Mouse (Mus musculus): ENCODE measurements around the gene Atp5e. TPM values are rescaled to one million over a fixed set of nuclear protein-coding genes. Genes with fewer than 3 reads are reported as not detected.

The Atp5e gene
- polyA plus RNA-seq, 1 experiment from 2014 or later: 838 TPM

GRCm38 (mm10) chr2:174436076-174436701 is 27.7 kb downstream of the Atp5e start:
- Histone ChIP-seq H3K36me3 (ENCODE audit: insufficient read depth) (peaks cover 21% of the 10 kb centered on the region; the same call in 1 of the 2 replicates), H3K27me3 (ENCODE audit: insufficient read depth, low read length) (no peaks in the 10 kb centered on the region), H3K27ac (ENCODE audit: low read depth) (no peak overlapping the region), H3K4me2 (no peak overlapping the region), H3K9ac (no peak overlapping the region), H3K9me3 (ENCODE audit: low read depth, low read length) (no peaks in the 10 kb centered on the region), H3K4me3 (ENCODE audit: low read depth, low read length) (no peak overlapping the region), H3K4me1 (ENCODE audit: insufficient read depth) (peaks cover 16% of the 10 kb centered on the region)
- DNase-seq (no peak), ATAC-seq (ENCODE audit: insufficient read depth) (no peak)
- TF ChIP-seq CTCF (IDR thresholded peaks at IDR 0.05; ENCODE audit: low read depth): no peak
- 85% methylated on average over 26 of the region's 26 CpGs for WGBS

- DNase-seq: no peak
- H3K36me3 ChIP-seq (ENCODE audit: insufficient read depth): peaks cover 28% of the 10 kb centered on the region; the same call in 1 of the 2 replicates
- no peaks in the 10 kb centered on the region for H3K27me3 ChIP-seq (ENCODE audit: insufficient read depth, low read length)
- H3K27ac ChIP-seq (ENCODE audit: low read depth): no peak overlapping the region
- no peak for ATAC-seq (ENCODE audit: insufficient read depth)
- WGBS: 95% methylated on average over 9 of the region's 9 CpGs
- H3K4me2 ChIP-seq: no peak overlapping the region
- TF ChIP-seq CTCF (IDR thresholded peaks at IDR 0.05; ENCODE audit: low read depth): no peak
- no peak overlapping the region for H3K9ac ChIP-seq
- peaks cover 16% of the 10 kb centered on the region for H3K4me1 ChIP-seq (ENCODE audit: insufficient read depth)
- no peaks in the 10 kb centered on the region for H3K9me3 ChIP-seq (ENCODE audit: low read depth, low read length)
- H3K4me3 ChIP-seq (ENCODE audit: low read depth, low read length): no peak overlapping the region
Observed at GRCm38 (mm10) chr2:174434943-174435342, 29.0 kb downstream of the Atp5e start.

- DNase-seq: no peak
- peaks cover 76% of the 10 kb centered on the region for H3K36me3 ChIP-seq (ENCODE audit: insufficient read depth)
- 86% methylated on average over 10 of the region's 10 CpGs for WGBS
Observed at GRCm38 (mm10) chr2:174428996-174429591, 34.8 kb downstream of the Atp5e start.

DNA sequence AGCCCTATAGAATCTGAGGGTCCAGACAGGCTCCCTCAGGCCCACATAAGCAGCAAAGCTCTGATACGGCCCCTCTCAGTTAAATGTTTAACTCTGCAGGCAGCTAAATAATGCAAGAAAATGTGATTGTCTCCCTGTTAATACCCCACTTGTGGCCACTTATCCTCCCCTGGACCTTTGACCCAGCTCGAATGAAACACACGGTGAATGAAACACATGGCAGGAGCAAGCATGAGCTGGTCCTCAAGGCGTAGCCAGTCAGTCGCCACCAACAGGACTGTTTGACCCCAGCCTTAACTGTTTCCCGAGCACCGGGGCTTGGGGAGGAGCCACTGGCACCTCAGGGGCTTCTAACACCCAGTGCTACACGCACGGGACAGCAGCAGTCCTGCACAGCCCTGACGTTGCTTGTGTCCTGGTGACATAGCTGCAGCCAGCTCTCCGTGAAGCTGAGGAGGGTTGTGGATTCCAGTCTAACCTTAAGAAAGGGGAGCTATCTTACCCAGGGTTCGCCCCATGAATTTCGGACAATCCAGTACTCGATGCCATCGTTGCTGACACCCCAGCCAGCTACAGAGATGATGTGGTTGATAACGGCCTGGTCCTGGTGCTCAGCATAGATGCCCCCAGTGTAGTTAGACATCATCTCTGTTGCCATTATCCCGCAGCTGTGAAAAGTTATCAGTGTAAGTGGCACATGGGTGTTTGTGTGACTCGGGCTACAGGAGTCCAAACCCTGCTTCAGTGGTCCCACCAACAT is 35.6 kb downstream of the Atp5e start:
- WGBS: 74% methylated on average over 18 of the region's 18 CpGs
- Histone ChIP-seq H3K27ac (ENCODE audit: low read depth) (no peak overlapping the region), H3K9ac (no peak overlapping the region), H3K4me3 (ENCODE audit: low read depth, low read length) (no peak overlapping the region), H3K36me3 (ENCODE audit: insufficient read depth) (peaks cover 79% of the 10 kb centered on the region), H3K4me1 (ENCODE audit: insufficient read depth) (no peaks in the 10 kb centered on the region), H3K9me3 (ENCODE audit: low read depth, low read length) (no peaks in the 10 kb centered on the region), H3K4me2 (no peak overlapping the region), H3K27me3 (ENCODE audit: insufficient read depth, low read length) (no peaks in the 10 kb centered on the region)
- no peak for TF ChIP-seq CTCF (IDR thresholded peaks at IDR 0.05; ENCODE audit: low read depth)
- no peak for DNase-seq
- no peak for ATAC-seq (ENCODE audit: insufficient read depth)

More at GRCm38 (mm10) chr2:174428996-174429591, 34.8 kb downstream of the Atp5e start:
- no peaks in the 10 kb centered on the region for H3K9me3 ChIP-seq (ENCODE audit: low read depth, low read length)
- no peak overlapping the region for H3K9ac ChIP-seq
- H3K27ac ChIP-seq (ENCODE audit: low read depth): no peak overlapping the region
- H3K4me1 ChIP-seq (ENCODE audit: insufficient read depth): no peaks in the 10 kb centered on the region
- H3K4me3 ChIP-seq (ENCODE audit: low read depth, low read length): no peak overlapping the region
- H3K27me3 ChIP-seq (ENCODE audit: insufficient read depth, low read length): no peaks in the 10 kb centered on the region
- no peak for TF ChIP-seq CTCF (IDR thresholded peaks at IDR 0.05; ENCODE audit: low read depth)
- no peak overlapping the region for H3K4me2 ChIP-seq
- ATAC-seq (ENCODE audit: insufficient read depth): no peak

- DNase-seq: no peak
Observed at GRCm38 (mm10) chr2:174426856-174427255, 37.0 kb downstream of the Atp5e start.

DNA sequence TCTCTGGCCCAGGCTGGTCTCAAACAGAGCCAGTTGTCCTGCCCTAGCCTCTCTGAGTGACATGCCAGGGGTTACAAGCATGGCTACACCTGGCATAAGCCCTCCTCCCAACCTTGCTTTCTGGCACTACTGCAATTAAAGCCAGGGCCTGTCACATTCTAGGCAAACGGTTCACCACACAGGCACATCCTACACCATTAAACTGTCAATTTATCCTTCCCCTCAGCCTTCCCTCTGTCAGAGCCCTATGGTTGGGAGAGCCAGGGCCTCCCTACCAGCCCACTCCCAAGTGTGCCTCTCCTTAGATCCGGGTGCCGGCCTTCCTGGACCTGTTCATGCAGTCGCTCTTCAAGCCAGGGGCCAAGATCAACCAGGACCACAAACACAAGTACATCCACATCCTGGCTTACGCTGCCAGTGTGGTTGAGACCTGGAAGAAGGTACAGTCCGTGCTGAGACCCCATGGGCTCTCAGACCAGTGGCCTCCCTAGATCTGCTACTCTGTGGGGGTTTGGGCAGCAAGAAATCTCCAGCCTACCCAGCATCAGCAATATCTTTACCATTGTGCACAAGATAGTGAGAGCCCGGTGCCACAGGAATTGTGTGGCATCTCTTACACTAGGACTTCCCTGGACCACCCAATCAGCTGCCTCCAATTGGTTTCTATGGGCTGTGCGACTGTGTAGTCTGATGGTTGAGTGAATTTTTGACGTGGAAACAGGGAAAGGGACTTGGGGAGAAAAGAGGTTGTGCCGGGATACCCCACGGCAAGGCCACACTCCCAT is 39.4 kb downstream of the Atp5e start:
- Histone ChIP-seq H3K4me2 (no peak overlapping the region), H3K4me1 (ENCODE audit: insufficient read depth) (no peaks in the 10 kb centered on the region), H3K4me3 (ENCODE audit: low read depth, low read length) (no peak overlapping the region), H3K9ac (no peak overlapping the region), H3K36me3 (ENCODE audit: insufficient read depth) (peaks cover 97% of the 10 kb centered on the region), H3K27ac (ENCODE audit: low read depth) (no peak overlapping the region), H3K27me3 (ENCODE audit: insufficient read depth, low read length) (no peaks in the 10 kb centered on the region), H3K9me3 (ENCODE audit: low read depth, low read length) (no peaks in the 10 kb centered on the region)
- TF ChIP-seq CTCF (IDR thresholded peaks at IDR 0.05; ENCODE audit: low read depth): no peak
- DNase-seq (no peak), ATAC-seq (ENCODE audit: insufficient read depth) (no peak)
- WGBS: 87% methylated on average over 11 of the region's 11 CpGs

More at GRCm38 (mm10) chr2:174426856-174427255, 37.0 kb downstream of the Atp5e start:
- ATAC-seq (ENCODE audit: insufficient read depth): no peak
- H3K4me3 ChIP-seq (ENCODE audit: low read depth, low read length): no peak overlapping the region
- H3K36me3 ChIP-seq (ENCODE audit: insufficient read depth): peaks cover 85% of the 10 kb centered on the region
- no peak overlapping the region for H3K27ac ChIP-seq (ENCODE audit: low read depth)
- H3K9me3 ChIP-seq (ENCODE audit: low read depth, low read length): no peaks in the 10 kb centered on the region
- WGBS: 91% methylated on average over 12 of the region's 12 CpGs
- H3K9ac ChIP-seq: no peak overlapping the region
- H3K4me2 ChIP-seq: no peak overlapping the region
- no peaks in the 10 kb centered on the region for H3K27me3 ChIP-seq (ENCODE audit: insufficient read depth, low read length)
- H3K4me1 ChIP-seq (ENCODE audit: insufficient read depth): no peaks in the 10 kb centered on the region
- TF ChIP-seq CTCF (IDR thresholded peaks at IDR 0.05; ENCODE audit: low read depth): no peak
